Mouse (Mus musculus) intestine, embryonic 15.5 days (tissue): ENCODE results near the gene Btbd16. TPM values are rescaled to one million over a fixed set of nuclear protein-coding genes. Genes with fewer than 3 reads are reported as not detected.

Source experiments
- ATAC-seq: fragments of 200-750 bp; cut with Nextera tagmentation; 2 replicates; pipeline ENCODE4 v1.8.0; 2017; ENCODE audit warnings: moderate TSS enrichment, moderate library complexity
- H3K27ac ChIP-seq: fragments of 300-500 bp; sonication (generic); 2 replicates; pipeline ENCODE4 v1.5.1; 2015; ENCODE audit warnings: mild to moderate bottlenecking, inconsistent platforms
- H3K27me3 ChIP-seq: fragments of 300-500 bp; sonication (generic); replicated peaks from 2 replicates; pipeline ENCODE4 v1.6.1; 2015; ENCODE audit warnings: inconsistent platforms
- H3K36me3 ChIP-seq: fragments of 300-500 bp; sonication (generic); 2 replicates; pipeline ENCODE4 v1.6.1; 2015; ENCODE audit warnings: inconsistent platforms
- H3K4me1 ChIP-seq: fragments of 300-500 bp; sonication (generic); replicated peaks from 2 replicates; pipeline ENCODE4 v1.6.1; 2015; ENCODE audit warnings: inconsistent platforms
- H3K4me2 ChIP-seq: fragments of 300-500 bp; sonication (generic); replicated peaks from 2 replicates; pipeline ENCODE4 v1.6.1; 2015; ENCODE audit warnings: mild to moderate bottlenecking, inconsistent platforms
- H3K4me3 ChIP-seq: fragments of 300-500 bp; sonication (generic); replicated peaks from 2 replicates; pipeline ENCODE4 v1.5.1; 2015; ENCODE audit warnings: inconsistent platforms
- H3K9ac ChIP-seq: fragments of 300-500 bp; sonication (generic); 2 replicates; pipeline ENCODE4 v1.6.1; 2015; ENCODE audit warnings: inconsistent platforms
- H3K9me3 ChIP-seq: fragments of 300-500 bp; sonication (generic); 2 replicates; pipeline ENCODE4 v1.6.1; 2016; ENCODE audit warnings: inconsistent platforms
- WGBS: fragments of 180-500 bp; shearing (Covaris S2); methylation state at CpG from one replicate; pipeline ENCODE4 v1.1.7; 2015; 5-methylcytosine and 5-hydroxymethylcytosine counted together
- polyA plus RNA-seq: library from polyadenylated mRNA; unstranded; fragments of >200 nt; fragmentation: Nextera tagmentation; extraction: Ambion mirVana; gene quantifications from 2 replicates; pipeline ENCODE4 v1.2.1, GENCODE M21; 2015

Gene Btbd16
- polyA plus RNA-seq, 1 experiment from 2014 or later = 0.06 TPM

GRCm38 (mm10) chr7:130855681-130856080 lies 81.8 kb downstream of the Btbd16 start:
- no peak for ATAC-seq
- no peaks in the 10 kb centered on the region for H3K27me3 ChIP-seq
- no peaks in the 10 kb centered on the region for H3K36me3 ChIP-seq
- no peaks in the 10 kb centered on the region for H3K9me3 ChIP-seq
- H3K9ac ChIP-seq = no peak overlapping the region
- no peak overlapping the region for H3K27ac ChIP-seq
- 0 out of 2 replicates have a peak, but pooled peaks cover 4% of the 10 kb centered on the region for H3K4me1 ChIP-seq
- 36% methylated on average over 3 of the region's 3 CpGs for WGBS
- no peak overlapping the region for H3K4me3 ChIP-seq
- no peak overlapping the region for H3K4me2 ChIP-seq

DNA sequence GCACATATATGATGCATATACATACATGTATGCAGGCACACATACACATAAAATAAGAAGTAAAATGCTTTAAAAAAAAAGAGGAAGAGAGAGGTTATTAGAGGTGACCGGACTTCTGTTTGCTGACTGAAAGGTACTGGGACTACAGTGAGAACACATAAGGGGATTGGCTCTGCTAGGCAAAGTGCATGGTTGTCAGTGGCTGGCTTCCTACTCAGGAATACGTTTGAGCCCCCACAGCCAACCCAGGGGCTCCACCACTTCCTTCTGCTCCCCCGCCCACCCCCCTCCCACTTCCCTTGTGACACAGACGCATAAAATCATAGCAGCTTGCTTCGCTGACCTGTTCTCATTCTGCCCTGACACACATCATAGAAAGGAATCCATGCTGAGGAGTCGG lies 84.1 kb downstream of the Btbd16 start:
- Histone ChIP-seq H3K27ac (no peak overlapping the region), H3K4me1 (0 out of 2 replicates have a peak, but pooled peaks cover 4% of the 10 kb centered on the region), H3K9ac (no peak overlapping the region), H3K27me3 (no peaks in the 10 kb centered on the region), H3K9me3 (no peaks in the 10 kb centered on the region), H3K4me3 (no peak overlapping the region), H3K4me2 (no peak overlapping the region), H3K36me3 (no peaks in the 10 kb centered on the region)
- WGBS = 69% methylated on average over 6 of the region's 6 CpGs
- no peak for ATAC-seq

- H3K36me3 ChIP-seq = no peaks in the 10 kb centered on the region
- H3K27me3 ChIP-seq = no peaks in the 10 kb centered on the region
- H3K9ac ChIP-seq = no peak overlapping the region
- 50% methylated on average over 5 of the region's 5 CpGs for WGBS
- H3K9me3 ChIP-seq = no peaks in the 10 kb centered on the region
- 0 out of 2 replicates have a peak, but pooled peaks cover 3% of the 10 kb centered on the region for H3K4me1 ChIP-seq
- no peak overlapping the region for H3K4me2 ChIP-seq
- no peak for ATAC-seq
- H3K4me3 ChIP-seq = no peak overlapping the region
- no peak overlapping the region for H3K27ac ChIP-seq
These were observed 86.1 kb downstream of the Btbd16 start for GRCm38 (mm10) chr7:130859926-130860325.

DNA sequence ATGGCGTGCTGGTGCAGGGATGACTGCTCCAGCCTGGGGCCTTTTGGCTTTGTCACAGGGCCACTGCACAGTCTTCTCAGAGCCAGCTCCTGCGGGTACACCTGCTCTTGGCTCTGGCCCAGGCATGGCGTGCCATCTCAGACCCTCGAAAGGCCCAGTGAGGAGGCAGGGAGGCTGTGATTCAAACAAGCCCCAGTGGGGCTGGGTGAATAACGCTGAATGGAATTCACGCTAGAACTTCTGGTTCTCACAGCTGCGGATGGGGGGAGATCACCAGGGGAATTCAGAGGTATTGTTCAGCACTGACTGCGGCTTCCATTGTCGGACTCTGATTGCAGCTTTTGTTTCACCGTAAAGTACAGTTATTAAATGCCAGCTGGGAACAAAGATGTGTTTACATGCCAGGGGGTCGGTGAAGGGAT lies 86.9 kb downstream of the Btbd16 start:
- WGBS = 54% methylated on average over 11 of the region's 11 CpGs
- Histone ChIP-seq H3K9ac (no peak overlapping the region), H3K4me1 (no peaks in the 10 kb centered on the region), H3K4me3 (no peak overlapping the region), H3K9me3 (no peaks in the 10 kb centered on the region), H3K4me2 (no peak overlapping the region), H3K27me3 (no peaks in the 10 kb centered on the region), H3K27ac (no peak overlapping the region), H3K36me3 (no peaks in the 10 kb centered on the region)
- ATAC-seq = no peak

GRCm38 (mm10) chr7:130862501-130862900 lies 88.6 kb downstream of the Btbd16 start:
- Histone ChIP-seq H3K27me3 (no peaks in the 10 kb centered on the region), H3K4me3 (no peak overlapping the region), H3K4me1 (no peaks in the 10 kb centered on the region), H3K4me2 (no peak overlapping the region), H3K9ac (no peak overlapping the region), H3K9me3 (no peaks in the 10 kb centered on the region), H3K36me3 (no peaks in the 10 kb centered on the region), H3K27ac (no peak overlapping the region)
- WGBS = 45% methylated on average over 1 of the region's 1 CpGs
- ATAC-seq = no peak

DNA sequence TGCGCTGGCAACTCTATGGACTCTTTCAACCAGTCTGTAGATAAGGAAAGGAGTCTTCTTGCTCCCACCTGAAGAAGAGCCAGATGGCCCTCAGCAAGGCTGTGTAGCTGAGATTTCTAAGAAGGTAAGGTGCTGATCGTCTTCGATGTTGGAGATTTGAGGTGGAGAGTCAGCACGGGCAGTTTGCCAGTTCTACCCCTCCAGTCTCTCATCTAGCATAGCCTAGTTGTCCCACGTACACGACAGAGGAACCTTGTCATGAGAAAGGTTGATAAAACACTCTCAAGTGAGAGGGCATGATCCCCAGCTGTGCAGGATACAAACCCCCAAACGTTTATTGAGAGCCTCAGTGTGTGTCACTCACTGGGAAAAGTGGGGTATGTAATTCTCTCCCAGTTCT lies 90.8 kb downstream of the Btbd16 start:
- Histone ChIP-seq H3K9me3 (no peaks in the 10 kb centered on the region), H3K27me3 (no peaks in the 10 kb centered on the region), H3K27ac (no peak overlapping the region), H3K9ac (no peak overlapping the region), H3K4me2 (no peak overlapping the region), H3K4me3 (no peak overlapping the region), H3K4me1 (no peaks in the 10 kb centered on the region), H3K36me3 (no peaks in the 10 kb centered on the region)
- WGBS = 80% methylated on average over 7 of the region's 7 CpGs
- no peak for ATAC-seq

DNA sequence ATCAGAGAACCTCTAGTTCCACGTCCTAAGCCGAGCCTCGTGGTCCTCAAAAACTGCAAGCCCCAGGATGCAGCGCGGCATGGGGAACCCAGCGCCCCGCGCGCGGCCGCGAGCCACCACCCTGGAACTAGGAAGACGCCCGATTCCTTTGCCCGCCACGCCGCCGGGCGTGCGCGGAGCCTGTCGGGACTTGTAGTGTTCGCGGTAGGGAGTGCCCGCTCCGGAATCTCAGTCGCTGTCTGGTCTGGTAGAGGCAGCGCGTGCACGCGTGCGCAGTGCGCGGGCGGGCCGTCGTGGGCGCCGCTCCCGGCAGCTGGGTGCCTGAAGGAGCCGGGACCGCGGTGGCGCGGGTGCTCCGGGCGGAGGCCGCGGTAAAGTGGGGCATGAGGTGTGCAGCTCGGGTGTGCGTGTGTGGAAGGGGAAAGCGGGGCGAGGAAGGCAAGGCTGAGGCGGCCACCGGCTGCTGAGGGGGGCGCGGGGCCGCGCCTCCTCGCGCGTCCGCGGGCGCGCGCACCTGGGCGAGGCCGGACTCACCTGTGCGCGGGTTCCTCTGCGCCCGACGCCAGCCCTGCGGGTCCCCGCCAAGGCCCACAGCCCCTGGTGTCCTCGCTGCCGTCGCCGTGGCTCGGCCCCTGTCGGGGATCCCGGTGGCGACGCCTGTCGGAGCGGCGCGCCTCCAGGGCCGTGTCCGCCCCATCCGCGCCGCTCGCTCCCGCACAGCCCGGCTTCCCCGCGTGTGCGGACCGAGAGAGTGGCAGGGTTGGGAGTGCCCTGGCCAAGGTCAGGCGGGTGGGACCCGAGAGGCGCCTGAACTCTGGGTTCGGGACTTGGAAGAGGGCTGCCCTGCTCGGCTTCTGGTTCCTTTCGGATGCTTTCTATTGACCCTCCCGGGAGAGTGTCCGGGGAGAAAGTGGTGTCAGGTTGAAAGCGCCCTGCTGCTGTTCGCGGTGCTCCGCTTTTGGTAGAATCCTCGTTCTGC lies 92.0 kb downstream of the Btbd16 start, which contains the start of gene Plekha1:
Gene Plekha1 (plus strand): TSS at position 144 of the 979 bp plus-strand sequence.
- Histone ChIP-seq H3K27me3 (no peaks in the 10 kb centered on the region), H3K9me3 (no peaks in the 10 kb centered on the region), H3K27ac (peak within 1 kb of the TSS; percentile 71), H3K36me3 (no peaks in the 10 kb centered on the region), H3K4me2 (peak within 1 kb of the TSS; percentile 66), H3K9ac (peak within 1 kb of the TSS; percentile 89), H3K4me1 (no peaks in the 10 kb centered on the region), H3K4me3 (peak within 1 kb of the TSS; percentile 91)
- peak; percentile 99 for ATAC-seq
- WGBS = under 1% methylated on average over 114 of the region's 114 CpGs

- no peaks in the 10 kb centered on the region for H3K36me3 ChIP-seq
- H3K4me2 ChIP-seq = peak overlapping the region; percentile 66
- H3K4me1 ChIP-seq = no peaks in the 10 kb centered on the region
- H3K9me3 ChIP-seq = no peaks in the 10 kb centered on the region
- no peak for ATAC-seq
- peak overlapping the region; percentile 89 for H3K9ac ChIP-seq
- H3K27ac ChIP-seq = peak overlapping the region; percentile 71; the same call in 1 of the 2 replicates
- peak overlapping the region; percentile 91 for H3K4me3 ChIP-seq
- no peaks in the 10 kb centered on the region for H3K27me3 ChIP-seq
- 2% methylated on average over 13 of the region's 13 CpGs for WGBS
These were observed 92.8 kb downstream of the Btbd16 start for GRCm38 (mm10) chr7:130866640-130867039.

GRCm38 (mm10) chr7:130867256-130867655 lies 93.4 kb downstream of the Btbd16 start:
- peak overlapping the region; percentile 41 for H3K4me2 ChIP-seq
- no peak for ATAC-seq
- H3K27me3 ChIP-seq = no peaks in the 10 kb centered on the region
- 57% methylated on average over 3 of the region's 3 CpGs for WGBS
- H3K4me1 ChIP-seq = no peaks in the 10 kb centered on the region
- no peak overlapping the region for H3K27ac ChIP-seq
- H3K9me3 ChIP-seq = no peaks in the 10 kb centered on the region
- no peak overlapping the region for H3K4me3 ChIP-seq
- no peaks in the 10 kb centered on the region for H3K36me3 ChIP-seq
- no peak overlapping the region for H3K9ac ChIP-seq

Other genes starting within 250 kb of the Btbd16 start
- gene Nsmce4a, start 201.0 kb upstream of the Btbd16 start, polyA plus RNA-seq = 138 and 146 TPM in 2 replicates
- gene Tacc2, start 196.6 kb upstream of the Btbd16 start, polyA plus RNA-seq = 27.2 and 27.8 TPM in 2 replicates
- 40.5 and 41.5 TPM in 2 replicates for gene Plekha1, start 91.7 kb downstream of the Btbd16 start, polyA plus RNA-seq
- gene Htra1, start 162.0 kb downstream of the Btbd16 start, polyA plus RNA-seq = 16.9 and 18.8 TPM in 2 replicates